Mouse (Mus musculus): ENCODE measurements around the gene Ctcfl. TPM values are rescaled to one million over a fixed set of nuclear protein-coding genes. Genes with fewer than 3 reads are reported as not detected.

Gene Ctcfl
- polyA plus RNA-seq, 1 experiment from 2014 or later: 0.12 TPM

Other genes starting within 250 kb of the Ctcfl start
- 28.4 and 30.1 TPM in 2 replicates for gene Bmp7, start 179.2 kb downstream of the Ctcfl start, polyA plus RNA-seq (2016; fragmentation: Nextera tagmentation; extraction: Ambion mirVana)
- 1.2 and 2.9 TPM in 2 replicates for gene Spo11, start 141.8 kb downstream of the Ctcfl start, polyA plus RNA-seq (2016; fragmentation: Nextera tagmentation; extraction: Ambion mirVana)
- gene Rae1, start 119.4 kb downstream of the Ctcfl start, polyA plus RNA-seq (2016; fragmentation: Nextera tagmentation; extraction: Ambion mirVana): 150 and 155 TPM in 2 replicates
- 37.9 and 39.5 TPM in 2 replicates for gene Rbm38, start 99.0 kb downstream of the Ctcfl start, polyA plus RNA-seq (2016; fragmentation: Nextera tagmentation; extraction: Ambion mirVana)
- gene Pck1, start 33.5 kb upstream of the Ctcfl start, polyA plus RNA-seq (2016; fragmentation: Nextera tagmentation; extraction: Ambion mirVana): 0.10 TPM in 1 of 2 replicates, not detected in the other
- gene Zbp1, start 99.4 kb upstream of the Ctcfl start, polyA plus RNA-seq (2016; fragmentation: Nextera tagmentation; extraction: Ambion mirVana): 0.39 TPM in 1 of 2 replicates, not detected in the other
- 5.8 and 6.7 TPM in 2 replicates for gene Pmepa1, start 157.0 kb upstream of the Ctcfl start, polyA plus RNA-seq (2016; fragmentation: Nextera tagmentation; extraction: Ambion mirVana)